Mouse (Mus musculus) thymus, adult 2 months (tissue): ENCODE data around the gene Ctsa.

Experiments
- CTCF ChIP-seq: fragments of 200-500 bp; IDR thresholded peaks from 2 replicates; pipeline ENCODE4 v1.5.1; 2012; ENCODE audit warnings: mild to moderate bottlenecking, control low read depth, low read length, moderate library complexity, borderline replicate concordance; ENCODE audit not compliant: control insufficient read depth, poor library complexity, insufficient read depth; ENCODE audit errors: extremely low read depth
- POLR2A ChIP-seq: fragments of 200-500 bp; IDR thresholded peaks from 2 replicates; pipeline ENCODE4 v1.6.1; 2012; ENCODE audit warnings: mild to moderate bottlenecking, low read length, control low read depth, moderate library complexity; ENCODE audit not compliant: control insufficient read depth, poor library complexity, insufficient read depth; ENCODE audit errors: extremely low read depth

DNA sequence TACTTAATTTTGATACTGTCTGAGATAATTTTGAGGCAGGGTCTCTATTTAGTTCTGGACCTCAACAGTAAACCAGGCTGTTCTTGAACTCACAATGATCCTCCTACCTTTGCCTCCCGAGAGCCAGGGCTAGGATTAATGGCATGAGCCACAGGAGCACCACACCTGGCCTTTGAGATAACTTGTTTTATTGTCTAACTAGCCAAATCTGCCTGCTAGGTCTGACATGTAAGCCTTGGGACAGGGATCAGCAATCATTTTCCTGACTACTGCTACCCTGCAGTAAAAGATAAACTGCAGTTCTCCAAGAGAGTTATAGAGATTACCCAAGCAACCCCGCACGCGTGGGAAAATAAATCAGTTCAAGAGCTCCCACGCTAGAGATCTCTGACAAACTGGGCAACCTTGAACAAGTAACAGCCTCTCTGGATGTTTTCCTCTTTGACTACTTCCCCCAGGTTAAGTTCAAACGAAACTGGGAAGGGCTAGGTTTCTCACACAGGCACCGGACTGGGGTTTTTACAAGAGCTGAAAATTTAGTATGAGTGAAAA, 47.7 kb upstream of the Ctsa start:
- no peak for TF ChIP-seq CTCF
- no peak for TF ChIP-seq POLR2A
